Mouse (Mus musculus) cerebellum, adult 11 months (tissue): ENCODE data around the gene Dnm3.

Source experiments
- DNase-seq: peaks from one replicate; pipeline ENCODE4 v3.0.0; 2022

The Dnm3 gene

GRCm38 (mm10) chr1:162313451-162314276, 164.2 kb downstream of the Dnm3 start:
- DNase-seq, result no peak

DNA sequence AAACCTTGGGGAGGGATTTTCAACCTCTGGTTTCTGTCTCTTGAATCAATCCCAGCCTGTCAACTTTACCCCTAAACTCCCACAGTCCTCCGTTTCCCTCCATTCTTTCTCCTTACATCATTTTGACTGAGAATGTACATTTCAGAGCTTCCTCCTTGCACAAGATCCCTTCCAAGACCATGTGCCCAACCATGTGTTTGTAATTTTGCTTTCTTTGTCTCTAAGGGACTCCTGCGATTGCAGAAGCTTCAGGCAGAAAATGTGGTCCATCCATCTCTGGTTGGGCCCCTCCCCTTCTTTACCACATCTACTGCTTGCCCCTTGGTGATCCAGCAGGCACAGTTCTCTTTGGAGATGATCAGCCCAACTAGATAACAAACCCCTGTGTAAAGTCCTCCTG, 165.2 kb downstream of the Dnm3 start:
- DNase-seq, result no peak

- no peak for DNase-seq
These were observed 165.7 kb downstream of the Dnm3 start for GRCm38 (mm10) chr1:162312152-162312551.

DNA sequence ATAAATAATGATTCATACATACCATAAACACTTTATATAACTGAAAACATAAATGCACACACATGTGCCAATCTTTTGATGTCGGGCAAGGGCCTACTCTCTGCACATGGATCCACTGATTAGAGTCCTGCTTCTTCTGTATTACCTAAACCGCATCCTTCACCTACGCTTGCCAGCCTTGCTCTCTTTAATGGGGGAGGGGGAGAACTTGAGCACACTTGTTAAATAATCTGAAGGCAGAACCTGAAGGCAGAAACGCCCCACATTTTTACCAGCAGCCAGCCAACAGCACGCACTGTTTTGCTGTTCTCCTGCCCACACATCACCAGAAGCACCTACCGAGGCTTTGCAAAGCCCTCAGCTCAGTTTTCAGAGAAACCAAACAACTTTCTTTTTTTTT, 172.6 kb downstream of the Dnm3 start:
- no peak for DNase-seq

- no peak for DNase-seq
These were observed 175.4 kb downstream of the Dnm3 start for GRCm38 (mm10) chr1:162302480-162302879.

GRCm38 (mm10) chr1:162299558-162300319, 178.1 kb downstream of the Dnm3 start:
- no peak for DNase-seq

DNA sequence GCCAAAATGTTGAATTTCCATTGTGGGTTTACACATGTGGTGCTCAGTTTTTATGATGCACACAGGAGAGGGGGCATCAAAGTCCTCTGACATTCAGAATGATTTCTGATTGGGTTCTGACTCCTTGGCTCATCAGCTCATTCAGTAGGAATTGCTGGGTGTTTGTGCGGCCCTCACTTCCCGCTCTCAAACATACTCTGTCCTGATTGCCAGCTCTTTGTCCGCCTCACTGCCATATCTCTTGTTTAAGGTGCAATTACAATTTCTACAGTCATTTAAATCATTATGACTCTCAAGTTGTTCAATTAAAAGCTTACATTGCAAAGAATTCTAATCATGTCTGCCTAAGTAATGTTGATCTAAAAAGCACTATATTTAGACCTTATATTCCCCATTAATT, 179.3 kb downstream of the Dnm3 start:
- no peak for DNase-seq

DNA sequence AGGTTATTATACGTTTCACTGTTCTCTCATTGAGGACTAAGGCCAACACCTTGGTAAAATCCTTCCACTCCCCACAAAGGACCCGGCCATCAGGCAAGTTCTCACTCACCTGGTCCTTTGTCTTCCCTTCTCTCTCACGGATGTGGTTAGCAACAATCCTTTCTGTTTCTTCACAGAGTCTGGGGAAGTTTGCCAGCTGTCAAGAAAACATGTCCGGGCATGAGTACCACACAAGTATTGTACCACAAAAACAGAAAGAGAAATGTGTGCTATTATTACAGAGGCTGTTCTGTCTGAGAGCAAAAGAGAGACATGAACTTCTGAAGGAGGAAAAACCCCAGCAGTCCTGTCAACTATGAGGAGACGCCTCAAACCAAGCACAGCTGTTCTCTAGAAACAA, 182.4 kb downstream of the Dnm3 start:
- no peak for DNase-seq

DNA sequence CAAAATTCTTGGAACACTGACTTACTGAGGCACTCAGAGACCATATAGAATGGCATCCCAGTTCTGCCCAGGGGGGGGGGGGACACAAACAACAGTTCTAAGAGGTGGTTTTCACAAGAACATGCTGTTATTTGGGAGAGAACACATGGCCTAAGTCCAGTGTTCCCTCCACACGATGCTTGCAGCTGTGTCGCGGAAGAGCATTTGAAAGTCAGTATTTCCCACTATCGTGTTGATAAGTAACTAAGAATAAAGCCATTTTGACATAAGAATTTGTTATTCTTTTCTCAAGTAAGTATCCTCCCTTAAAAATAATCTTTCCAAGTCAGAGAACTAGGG, 183.3 kb downstream of the Dnm3 start:
- DNase-seq, result no peak

GRCm38 (mm10) chr1:162293732-162294571, 183.9 kb downstream of the Dnm3 start:
- DNase-seq, result no peak

GRCm38 (mm10) chr1:162286910-162287309, 190.9 kb downstream of the Dnm3 start:
- no peak for DNase-seq

- DNase-seq, result no peak
These were observed 195.9 kb downstream of the Dnm3 start for GRCm38 (mm10) chr1:162281981-162282381.

GRCm38 (mm10) chr1:162280052-162280451, 197.8 kb downstream of the Dnm3 start:
- DNase-seq, result no peak

DNA sequence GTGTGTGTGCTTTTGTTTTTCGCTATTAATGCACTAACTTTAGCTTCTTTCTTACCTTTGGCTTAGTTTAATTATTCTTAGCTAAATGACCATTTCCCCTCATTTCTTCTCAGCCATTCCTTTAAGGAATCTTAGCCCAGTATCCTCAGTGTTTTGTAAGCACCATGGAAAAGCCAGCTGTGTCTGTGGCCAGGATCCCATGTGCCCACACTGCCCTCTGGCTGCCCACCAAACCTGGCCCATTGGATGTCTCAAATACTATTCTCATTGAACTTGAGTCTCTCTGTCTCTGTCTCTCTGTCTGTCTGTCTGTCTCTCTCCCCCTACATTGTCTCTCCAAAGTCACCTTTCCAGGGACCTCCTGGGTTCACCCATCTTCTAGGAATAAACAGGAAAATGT, 201.8 kb downstream of the Dnm3 start:
- DNase-seq, result no peak

GRCm38 (mm10) chr1:162274674-162275248, 203.1 kb downstream of the Dnm3 start:
- DNase-seq, result no peak

DNA sequence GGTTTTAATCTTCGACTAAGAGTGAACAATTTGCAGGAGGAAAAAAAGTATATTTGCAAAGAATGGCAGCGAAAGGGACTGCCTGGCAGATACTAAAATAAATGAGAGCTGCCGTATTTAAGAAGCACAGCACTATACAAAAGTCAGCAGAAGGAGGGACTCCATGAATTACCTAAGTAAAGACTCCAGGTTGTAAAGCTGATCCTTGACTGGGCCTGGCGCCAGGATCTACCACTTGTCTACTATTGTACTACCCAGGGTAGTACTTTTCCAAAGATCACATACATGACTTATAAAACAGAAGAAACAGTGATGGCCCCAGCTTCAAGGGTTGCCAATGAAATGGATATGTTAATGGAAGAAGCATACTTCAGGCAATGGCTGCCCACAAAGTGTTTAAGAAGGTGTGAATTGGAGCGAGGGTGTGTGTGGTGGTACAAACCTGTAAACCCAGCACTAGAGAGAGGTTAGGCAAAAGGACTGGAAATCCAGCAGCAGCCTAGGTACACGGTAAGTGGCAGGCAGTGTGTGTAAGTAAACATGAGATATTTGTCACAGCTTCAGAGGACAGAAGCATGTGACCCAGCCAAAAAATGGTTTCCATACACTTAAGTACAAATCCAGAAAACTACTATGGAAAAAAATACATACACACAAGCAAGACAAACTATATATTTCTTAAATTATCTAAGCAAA, 220.8 kb downstream of the Dnm3 start:
- DNase-seq, result no peak

DNA sequence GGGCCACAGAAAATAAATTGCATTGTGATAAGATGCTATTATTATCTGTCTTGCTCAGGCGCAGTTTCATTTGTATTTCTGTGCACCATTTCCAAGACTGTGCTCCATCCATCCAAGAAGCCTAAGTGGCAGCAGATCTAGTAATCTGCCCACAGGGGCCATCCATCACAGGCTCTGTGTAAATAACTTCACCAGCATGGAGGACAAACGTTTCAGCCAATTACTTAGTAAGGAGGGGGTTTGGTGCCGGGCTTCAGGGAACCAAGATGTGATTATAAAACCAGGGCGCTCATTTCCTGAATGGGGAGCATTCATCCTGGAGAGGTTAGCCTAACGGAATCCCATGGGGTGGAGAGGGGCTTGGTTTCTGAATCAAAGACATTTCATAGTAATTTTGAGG, 222.9 kb downstream of the Dnm3 start:
- DNase-seq, result no peak

GRCm38 (mm10) chr1:162253971-162254641, 223.7 kb downstream of the Dnm3 start:
- DNase-seq, result no peak

DNA sequence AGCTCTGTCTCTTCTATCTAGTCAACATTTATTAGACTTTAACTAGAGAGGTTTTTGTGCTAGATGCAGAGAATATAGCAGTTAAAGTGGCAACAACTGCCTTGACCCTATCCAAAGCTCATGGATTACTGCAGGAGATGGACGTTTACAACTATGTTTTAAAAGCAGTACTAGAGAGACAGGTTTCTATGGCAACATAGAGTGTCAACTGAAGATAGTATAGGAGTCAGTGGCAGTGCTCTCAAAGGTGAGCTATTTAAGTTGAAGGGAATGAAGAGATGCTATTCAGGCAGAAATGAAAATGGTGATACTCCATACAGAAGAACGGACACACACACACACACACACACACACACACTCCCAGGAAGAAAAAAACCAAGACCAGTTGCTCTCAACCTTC, 225.0 kb downstream of the Dnm3 start:
- no peak for DNase-seq

DNA sequence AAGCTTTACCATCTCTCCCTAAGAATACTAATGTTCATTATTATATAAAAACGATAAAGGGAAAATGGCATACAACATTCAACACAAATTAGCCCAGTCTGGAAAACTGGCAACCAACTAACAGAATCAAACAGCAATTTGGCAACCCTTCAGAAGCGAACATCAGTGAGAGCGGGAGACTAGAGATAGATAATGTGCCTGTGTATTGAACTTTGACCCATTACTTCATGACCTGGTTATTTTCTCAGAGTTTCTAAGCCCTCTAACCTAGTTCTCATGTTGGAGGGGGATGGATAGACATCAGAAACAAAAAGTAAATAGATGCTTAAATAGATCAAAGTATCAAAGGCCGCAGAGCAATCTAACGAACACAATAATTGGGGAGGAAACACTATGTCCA, 230.6 kb downstream of the Dnm3 start:
- DNase-seq, result no peak

GRCm38 (mm10) chr1:162243651-162243990, 234.2 kb downstream of the Dnm3 start:
- DNase-seq, result no peak
